Mouse (Mus musculus): Measurements from ENCODE around the gene Sec31a. TPM values are rescaled to one million over a fixed set of nuclear protein-coding genes. Genes with fewer than 3 reads are reported as not detected.

Sec31a gene
- total RNA-seq, 1 experiment from 2014 or later = 98.6 TPM

GRCm38 (mm10) chr5:100360296-100360695 lies 55.7 kb downstream of the Sec31a start:
- ATAC-seq (ENCODE audit: extremely low read depth, insufficient number of reproducible peaks, low FRiP score, poor library complexity, severe bottlenecking) = no peak

- no peak for ATAC-seq (ENCODE audit: extremely low read depth, insufficient number of reproducible peaks, low FRiP score, poor library complexity, severe bottlenecking)
Observed at GRCm38 (mm10) chr5:100358334-100358733, 57.7 kb downstream of the Sec31a start.

GRCm38 (mm10) chr5:100354644-100355043 lies 61.4 kb downstream of the Sec31a start:
- no peak for ATAC-seq (ENCODE audit: extremely low read depth, insufficient number of reproducible peaks, low FRiP score, poor library complexity, severe bottlenecking)

GRCm38 (mm10) chr5:100352986-100353848 lies 62.8 kb downstream of the Sec31a start:
- no peak for ATAC-seq (ENCODE audit: extremely low read depth, insufficient number of reproducible peaks, low FRiP score, poor library complexity, severe bottlenecking)

GRCm38 (mm10) chr5:100350907-100351456 lies 65.1 kb downstream of the Sec31a start:
- ATAC-seq (ENCODE audit: extremely low read depth, insufficient number of reproducible peaks, low FRiP score, poor library complexity, severe bottlenecking) = no peak

GRCm38 (mm10) chr5:100349287-100350215 lies 66.5 kb downstream of the Sec31a start:
- no peak for ATAC-seq (ENCODE audit: extremely low read depth, insufficient number of reproducible peaks, low FRiP score, poor library complexity, severe bottlenecking)

- ATAC-seq (ENCODE audit: extremely low read depth, insufficient number of reproducible peaks, low FRiP score, poor library complexity, severe bottlenecking) = no peak
Observed at GRCm38 (mm10) chr5:100345118-100345517, 70.9 kb downstream of the Sec31a start.

GRCm38 (mm10) chr5:100343087-100343486 lies 72.9 kb downstream of the Sec31a start:
- no peak for ATAC-seq (ENCODE audit: extremely low read depth, insufficient number of reproducible peaks, low FRiP score, poor library complexity, severe bottlenecking)

GRCm38 (mm10) chr5:100342422-100342821 lies 73.6 kb downstream of the Sec31a start:
- ATAC-seq (ENCODE audit: extremely low read depth, insufficient number of reproducible peaks, low FRiP score, poor library complexity, severe bottlenecking) = no peak

- no peak for ATAC-seq (ENCODE audit: extremely low read depth, insufficient number of reproducible peaks, low FRiP score, poor library complexity, severe bottlenecking)
Observed at GRCm38 (mm10) chr5:100341042-100341441, 75.0 kb downstream of the Sec31a start.

GRCm38 (mm10) chr5:100337852-100338251 lies 78.2 kb downstream of the Sec31a start:
- no peak for ATAC-seq (ENCODE audit: extremely low read depth, insufficient number of reproducible peaks, low FRiP score, poor library complexity, severe bottlenecking)

GRCm38 (mm10) chr5:100336876-100337275 lies 79.2 kb downstream of the Sec31a start:
- no peak for ATAC-seq (ENCODE audit: extremely low read depth, insufficient number of reproducible peaks, low FRiP score, poor library complexity, severe bottlenecking)

- no peak for ATAC-seq (ENCODE audit: extremely low read depth, insufficient number of reproducible peaks, low FRiP score, poor library complexity, severe bottlenecking)
Observed at GRCm38 (mm10) chr5:100335581-100336080, 80.4 kb downstream of the Sec31a start.

GRCm38 (mm10) chr5:100334686-100335085 lies 81.3 kb downstream of the Sec31a start:
- ATAC-seq (ENCODE audit: extremely low read depth, insufficient number of reproducible peaks, low FRiP score, poor library complexity, severe bottlenecking) = no peak

GRCm38 (mm10) chr5:100333607-100334380 lies 82.2 kb downstream of the Sec31a start:
- no peak for ATAC-seq (ENCODE audit: extremely low read depth, insufficient number of reproducible peaks, low FRiP score, poor library complexity, severe bottlenecking)

- ATAC-seq (ENCODE audit: extremely low read depth, insufficient number of reproducible peaks, low FRiP score, poor library complexity, severe bottlenecking) = no peak
Observed at GRCm38 (mm10) chr5:100332300-100333004, 83.6 kb downstream of the Sec31a start.

- ATAC-seq (ENCODE audit: extremely low read depth, insufficient number of reproducible peaks, low FRiP score, poor library complexity, severe bottlenecking) = no peak
Observed at GRCm38 (mm10) chr5:100331636-100332035, 84.4 kb downstream of the Sec31a start.

GRCm38 (mm10) chr5:100322081-100322480 lies 94.0 kb downstream of the Sec31a start:
- ATAC-seq (ENCODE audit: extremely low read depth, insufficient number of reproducible peaks, low FRiP score, poor library complexity, severe bottlenecking) = peak; percentile 89

Data from neutrophil, adult 5-6 weeks (primary cell).